Mouse (Mus musculus) cerebellum, adult 2 months (tissue): ENCODE data around the gene Cers3.

Experiments
- CTCF ChIP-seq: fragments of 200-500 bp; IDR thresholded peaks from 2 replicates; pipeline ENCODE4 v1.5.1; 2011; ENCODE audit warnings: low read depth, mild to moderate bottlenecking, control low read depth, low read length, moderate library complexity, borderline replicate concordance; ENCODE audit not compliant: insufficient read depth
- POLR2A ChIP-seq: fragments of 200-500 bp; IDR thresholded peaks from 2 replicates; pipeline ENCODE4 v1.6.1; 2011; ENCODE audit warnings: low read length, control low read depth, borderline replicate concordance; ENCODE audit not compliant: insufficient read depth

DNA sequence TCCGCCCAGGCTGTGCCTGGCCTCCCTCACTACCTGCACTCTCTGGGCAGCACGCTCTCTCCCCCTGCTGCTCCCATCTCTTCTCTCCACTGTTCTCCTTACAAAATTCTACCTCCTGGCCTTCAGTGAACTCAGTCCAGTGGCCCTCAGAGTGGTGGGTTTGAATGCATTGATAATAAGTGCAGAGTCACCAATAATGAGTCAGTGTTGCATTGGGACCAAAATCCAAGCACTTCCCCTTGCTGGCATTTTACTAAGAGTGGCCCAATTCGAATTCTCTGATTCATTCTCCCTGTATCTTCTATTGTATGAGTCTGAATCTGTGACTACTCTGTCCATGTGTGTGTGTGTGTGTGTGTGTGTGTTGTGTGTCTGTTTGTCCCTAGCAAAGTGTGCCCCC lies 63.5 kb downstream of the Cers3 start:
- TF ChIP-seq POLR2A (no peak), CTCF (no peak)
